Mouse (Mus musculus) myocyte (in vitro differentiated cells): ENCODE results near the gene Gm11034.

ENCODE experiments used
- CEBPB ChIP-seq: IDR thresholded peaks from 2 replicates; pipeline ENCODE4 v1.6.1; 2011; ENCODE audit warnings: mild to moderate bottlenecking, moderate library complexity; ENCODE audit not compliant: poor library complexity, insufficient read depth, severe bottlenecking
- E2F4 ChIP-seq: IDR thresholded peaks from one replicate; pipeline ENCODE4 v1.6.1; 2011; ENCODE audit warnings: mild to moderate bottlenecking, control low read depth, moderate library complexity; ENCODE audit not compliant: insufficient read depth
- MAX ChIP-seq: IDR thresholded peaks from one replicate; pipeline ENCODE4 v1.6.1; 2011; ENCODE audit warnings: low read depth, mild to moderate bottlenecking, control low read depth
- MYOD1 ChIP-seq, 3 experiments: IDR thresholded peaks; one replicate each; pipeline ENCODE4 v1.6.1; 2011; ENCODE audit warnings: control low read depth in 2 of 3, low read depth in 2 of 3, mild to moderate bottlenecking in 2 of 3, moderate library complexity in 1 of 3; ENCODE audit not compliant: insufficient read length in 2 of 3, control insufficient read depth in 1 of 3
- MYOG ChIP-seq, 3 experiments: IDR thresholded peaks; one replicate each; pipeline ENCODE4 v1.6.1; 2011; ENCODE audit warnings: control low read depth in 2 of 3, low read depth in 2 of 3, mild to moderate bottlenecking in 2 of 3; ENCODE audit not compliant: insufficient read length in 2 of 3, control insufficient read depth in 1 of 3, insufficient read depth in 1 of 3
- POLR2A ChIP-seq: IDR thresholded peaks from one replicate; pipeline ENCODE4 v1.6.1; 2011; ENCODE audit warnings: low read depth, mild to moderate bottlenecking, control low read depth, moderate library complexity; ENCODE audit not compliant: insufficient read length
- POLR2AphosphoS2 ChIP-seq: IDR thresholded peaks from one replicate; pipeline ENCODE4 v1.6.1; 2011; ENCODE audit warnings: low read depth, control low read depth; ENCODE audit not compliant: insufficient read length
- REST ChIP-seq: IDR thresholded peaks from one replicate; pipeline ENCODE4 v1.6.1; 2011; ENCODE audit warnings: mild to moderate bottlenecking, control low read depth, moderate library complexity; ENCODE audit not compliant: insufficient read depth, insufficient read length
- SRF ChIP-seq: IDR thresholded peaks from one replicate; pipeline ENCODE4 v1.6.1; 2011; ENCODE audit warnings: low read depth; ENCODE audit not compliant: control insufficient read depth, insufficient read length
- TCF12 ChIP-seq: IDR thresholded peaks from one replicate; pipeline ENCODE4 v1.6.1; 2011; ENCODE audit warnings: mild to moderate bottlenecking, control low read depth; ENCODE audit not compliant: poor library complexity, insufficient read depth, severe bottlenecking
- TCF3 ChIP-seq: IDR thresholded peaks from one replicate; pipeline ENCODE4 v1.6.1; 2011; ENCODE audit warnings: low read depth, control low read depth; ENCODE audit not compliant: insufficient read length
- USF1 ChIP-seq: IDR thresholded peaks from one replicate; pipeline ENCODE4 v1.6.1; 2011; ENCODE audit warnings: low read depth, mild to moderate bottlenecking, control low read depth, moderate library complexity

DNA sequence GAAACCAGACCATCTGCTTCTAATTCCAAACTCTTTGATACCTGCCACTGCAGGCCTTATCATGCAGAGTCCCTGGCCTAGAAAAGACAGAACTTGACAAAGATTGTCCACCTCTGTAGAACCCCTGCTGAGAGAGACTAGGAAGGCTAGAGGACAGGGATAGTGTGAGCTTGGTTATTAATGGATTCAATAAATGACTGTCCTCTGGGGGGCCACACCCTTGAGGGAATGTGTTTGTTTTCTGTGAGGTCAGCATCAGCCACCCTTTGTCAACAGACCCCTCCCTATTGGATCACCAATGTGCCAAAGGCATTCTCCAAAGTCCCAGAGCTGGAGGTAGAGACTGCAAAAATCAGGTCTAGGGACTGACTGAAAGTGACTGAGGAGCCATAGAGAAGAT, 21.4 kb downstream of the Gm11034 start:
- TF ChIP-seq SRF = no peak
- no peak for TF ChIP-seq USF1
- no peak for TF ChIP-seq TCF12
- TF ChIP-seq MYOD1 (IDR thresholded peaks at IDR 0.05; ENCODE audit: control insufficient read depth in 1 of 3, insufficient read length in 2 of 3, low read depth in 2 of 3) = no peak
- TF ChIP-seq TCF3 = no peak
- TF ChIP-seq POLR2A = no peak
- no peak for TF ChIP-seq MAX
- TF ChIP-seq REST = no peak
- no peak for TF ChIP-seq E2F4
- TF ChIP-seq CEBPB = no peak
- no peak for TF ChIP-seq MYOG (IDR thresholded peaks at IDR 0.05; ENCODE audit: control insufficient read depth in 1 of 3, insufficient read depth in 1 of 3, insufficient read length in 2 of 3, low read depth in 2 of 3)
- TF ChIP-seq POLR2AphosphoS2 = no peak
